Mouse (Mus musculus) liver, postnatal 0 days (tissue): ENCODE measurements around the gene Olfr329-ps.

Source experiments
- CTCF ChIP-seq: sonication (generic); IDR thresholded peaks from 2 replicates; pipeline ENCODE4 v1.5.1; 2016; ENCODE audit warnings: antibody characterized with exemption, low read depth
- EP300 ChIP-seq: IDR thresholded peaks from 2 replicates; pipeline ENCODE4 v1.6.1; 2016; ENCODE audit warnings: antibody characterized with exemption, low read depth, mild to moderate bottlenecking

- TF ChIP-seq CTCF (no peak), EP300 (no peak)
Measured at GRCm38 (mm10) chr11:58492455-58492854, 53.8 kb downstream of the Olfr329-ps start, which contains the start of gene Olfr332.
